Mouse (Mus musculus) naive thymus-derived CD4-positive, alpha-beta T cell, adult 2 months (primary cell): ENCODE data around the gene Olfr299.

Source experiments
- DNase-seq: peaks from one replicate; pipeline ENCODE4 v3.0.0-alpha.2; 2011; ENCODE audit warnings: low read depth

Olfr299 gene

DNA sequence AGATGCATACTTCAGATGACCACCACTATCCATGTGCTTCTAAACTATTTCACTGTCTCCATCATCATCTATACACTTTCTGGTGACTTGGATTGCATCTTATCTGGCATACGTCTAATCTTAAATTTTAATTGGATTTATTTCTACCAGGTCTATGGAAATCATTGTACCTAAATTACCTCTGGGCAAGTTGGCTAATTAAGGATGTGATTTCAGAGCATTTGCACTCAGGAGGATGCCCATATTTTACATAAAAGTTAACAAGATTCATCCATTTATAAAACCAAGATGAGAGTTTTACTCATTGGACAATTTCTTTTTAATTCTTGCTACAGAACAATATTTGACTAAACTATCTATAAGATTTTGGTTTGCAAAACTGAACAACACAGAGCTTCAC, at the start of gene Olfr299:
Gene Olfr299 (plus strand): TSS at position 301 of the 400 bp plus-strand sequence.
- no peak for DNase-seq

DNA sequence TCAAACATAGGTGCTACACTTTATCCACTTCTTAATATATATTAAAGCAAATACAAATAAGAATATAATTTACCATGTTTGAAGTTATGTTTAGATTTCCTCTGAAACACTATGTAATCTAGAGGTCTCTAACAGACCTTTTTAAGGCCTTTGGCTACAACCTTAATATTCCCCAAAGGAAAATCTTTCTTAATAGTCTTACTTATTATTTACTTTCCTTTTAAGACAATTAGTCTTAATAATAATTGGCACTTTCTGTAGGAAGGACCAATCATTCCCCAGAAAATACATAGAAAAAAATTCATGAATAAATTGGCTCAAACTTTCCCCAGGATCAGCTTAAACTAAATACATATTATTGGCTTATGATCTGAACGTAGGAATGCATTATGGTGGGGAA, 32.7 kb downstream of the Olfr299 start, which contains the start of gene Olfr298:
Gene Olfr298 (minus strand): TSS at position 101 of the 400 bp plus-strand sequence.
- DNase-seq: no peak
